Mouse (Mus musculus) liver, adult (tissue): ENCODE measurements around the gene Mybbp1a.
A peak's percentile ranks its signal among the peaks of the same experiment; 100 is the strongest.

Source experiments
- GATA4 ChIP-seq: IDR thresholded peaks from 2 replicates; pipeline ENCODE4 v1.6.1; 2014; ENCODE audit warnings: mild to moderate bottlenecking, low read length; ENCODE audit not compliant: insufficient replicate concordance

The Mybbp1a gene

DNA sequence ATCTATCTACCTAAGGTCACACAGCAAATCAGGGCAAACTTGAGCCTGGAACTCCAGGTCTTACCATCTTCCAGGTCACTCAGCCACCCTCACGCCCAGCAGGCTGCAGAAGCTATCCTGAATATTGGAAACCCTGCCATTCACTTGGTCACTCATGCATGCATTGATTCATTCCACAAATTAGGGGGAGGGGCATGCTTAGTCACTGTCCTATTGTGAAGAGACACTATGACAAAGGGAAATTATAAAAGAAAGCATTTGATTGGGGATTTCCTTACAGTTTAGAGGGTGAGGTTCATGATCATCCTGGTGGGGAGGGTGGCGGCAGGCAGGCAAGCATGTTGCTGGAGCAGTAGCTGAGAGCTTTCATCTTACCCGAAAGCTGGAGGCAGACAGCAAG, 23.7 kb downstream of the Mybbp1a start:
- no peak for TF ChIP-seq GATA4

DNA sequence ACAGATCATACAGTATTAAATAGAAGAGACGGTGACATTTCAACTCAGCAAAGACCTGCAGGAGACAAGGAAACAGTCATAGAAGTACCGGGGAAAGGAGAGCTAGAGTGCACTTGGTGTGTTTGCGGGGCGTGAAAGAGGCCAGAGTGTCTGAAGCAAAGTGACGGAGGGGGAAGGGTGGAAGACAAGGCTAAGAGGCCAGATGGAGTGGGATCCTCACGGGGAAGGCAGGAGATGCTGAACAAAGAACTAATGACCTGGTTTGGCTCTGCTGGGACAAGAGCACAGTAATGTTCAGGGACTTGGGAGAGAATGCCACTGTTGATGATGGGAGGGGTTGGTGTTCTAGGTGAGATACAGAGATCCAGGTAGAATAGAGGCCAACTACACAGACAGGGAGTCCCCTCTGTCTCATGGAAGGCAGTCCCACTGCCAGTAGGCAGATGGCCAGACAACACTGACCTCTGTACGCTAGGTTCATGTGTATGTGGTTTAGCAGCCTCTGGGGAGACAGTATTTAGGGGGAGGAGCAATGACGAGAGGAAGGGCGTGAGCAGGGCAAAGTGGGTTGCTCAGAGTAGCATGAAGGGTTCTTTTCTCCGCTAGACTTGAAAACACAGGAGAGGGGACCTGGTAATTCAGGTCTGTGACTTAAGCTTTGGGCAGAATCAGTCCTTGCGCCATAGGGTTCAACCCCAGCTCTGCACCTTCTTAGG, 25.0 kb downstream of the Mybbp1a start:
- TF ChIP-seq GATA4: no peak

DNA sequence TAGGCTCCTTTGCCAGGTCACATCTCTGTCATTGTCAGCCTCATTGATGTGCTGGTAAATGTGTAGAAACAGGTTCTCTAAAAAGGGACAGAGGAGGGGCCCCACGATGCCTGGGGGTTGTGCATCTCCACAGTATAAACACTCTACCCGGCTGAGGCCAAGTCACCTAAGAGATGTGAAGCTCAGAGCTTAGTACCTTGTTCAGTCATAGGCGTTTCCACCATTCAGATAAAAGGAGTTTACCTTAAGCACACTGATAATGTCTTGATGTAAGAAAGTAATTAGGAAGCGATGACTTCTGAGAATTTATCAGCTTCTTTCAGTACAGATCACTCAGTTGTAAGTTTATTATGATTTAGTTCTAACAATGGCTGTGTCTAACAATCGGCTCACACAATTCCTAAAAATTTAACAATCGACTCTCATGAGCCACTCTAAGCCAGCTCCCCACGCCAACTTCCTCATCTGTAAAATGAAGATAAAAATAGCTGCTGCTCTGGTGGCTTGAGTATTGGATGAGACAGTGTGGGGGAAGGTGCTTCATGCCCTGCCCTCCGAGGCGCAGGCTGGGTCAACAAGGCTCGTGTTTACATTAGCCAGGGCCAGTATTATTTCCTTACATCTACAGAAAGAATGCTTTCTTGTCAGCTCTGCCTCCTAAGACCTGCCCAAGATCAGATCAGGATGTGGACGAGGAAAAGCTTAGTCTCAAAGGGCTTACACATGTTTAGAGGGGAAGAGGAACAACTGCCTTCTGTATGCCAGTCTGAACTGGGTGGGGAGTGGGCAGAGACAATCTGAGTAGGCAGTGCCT, 25.7 kb downstream of the Mybbp1a start:
- no peak for TF ChIP-seq GATA4

DNA sequence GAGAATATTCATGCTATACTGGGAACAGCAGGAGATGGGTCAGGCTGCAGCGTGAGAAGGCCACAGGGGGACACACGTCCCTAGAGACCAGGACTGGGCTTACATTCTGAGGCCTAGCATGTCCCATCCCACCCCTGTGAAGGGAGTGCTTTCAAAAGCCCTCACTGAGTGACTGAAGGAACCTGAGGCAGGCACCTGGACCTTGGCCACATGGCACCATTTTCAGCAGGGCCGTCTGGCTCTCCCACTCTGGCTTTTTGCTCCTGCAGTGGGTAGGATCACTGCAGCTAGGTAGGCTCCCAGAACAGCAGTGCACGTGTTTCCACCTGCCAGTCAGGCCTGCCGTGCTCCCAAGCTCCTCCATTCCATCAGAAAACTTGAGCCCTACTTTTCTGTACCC, 27.4 kb downstream of the Mybbp1a start:
- TF ChIP-seq GATA4: no peak

DNA sequence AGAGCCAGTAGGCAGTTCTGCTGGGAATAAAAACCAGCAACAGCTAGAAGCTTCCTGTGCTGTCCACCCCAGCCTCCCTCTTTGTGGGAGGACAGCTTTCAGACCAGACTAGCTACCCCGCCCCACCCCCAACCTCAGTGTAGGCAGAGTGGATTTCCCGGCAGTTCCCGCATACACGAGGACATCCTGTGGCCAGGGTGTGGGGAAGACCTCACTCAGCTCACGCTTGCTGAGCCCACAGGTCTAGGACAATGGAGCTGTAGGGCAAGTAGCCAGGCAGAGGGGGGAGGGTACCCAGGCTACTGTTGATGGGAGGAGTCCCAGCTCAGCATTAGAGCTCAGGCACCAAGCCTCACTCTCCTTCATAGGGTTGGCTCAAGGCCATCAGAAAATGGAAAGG, 28.1 kb downstream of the Mybbp1a start:
- peak; percentile 15; the same call in 1 of the 2 replicates for TF ChIP-seq GATA4

DNA sequence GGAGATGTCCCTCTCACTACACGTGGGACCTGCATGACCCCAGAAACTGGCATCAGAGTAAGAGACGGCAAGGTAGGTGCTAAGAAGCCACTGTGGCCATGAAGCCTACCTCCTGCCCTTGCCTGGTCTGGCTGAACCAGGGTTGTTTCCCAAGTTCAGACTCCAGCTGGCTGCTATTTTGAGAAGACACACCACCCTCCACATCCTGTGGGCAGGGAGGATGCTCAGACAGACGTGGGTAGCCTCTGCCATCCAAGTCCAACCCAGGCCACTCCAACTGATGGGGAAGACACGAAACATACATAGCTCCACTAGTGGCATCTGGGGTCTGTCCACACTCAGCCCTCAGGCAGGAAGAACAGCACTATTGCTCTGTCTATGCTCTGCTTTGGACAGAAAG, 28.8 kb downstream of the Mybbp1a start:
- TF ChIP-seq GATA4: no peak

DNA sequence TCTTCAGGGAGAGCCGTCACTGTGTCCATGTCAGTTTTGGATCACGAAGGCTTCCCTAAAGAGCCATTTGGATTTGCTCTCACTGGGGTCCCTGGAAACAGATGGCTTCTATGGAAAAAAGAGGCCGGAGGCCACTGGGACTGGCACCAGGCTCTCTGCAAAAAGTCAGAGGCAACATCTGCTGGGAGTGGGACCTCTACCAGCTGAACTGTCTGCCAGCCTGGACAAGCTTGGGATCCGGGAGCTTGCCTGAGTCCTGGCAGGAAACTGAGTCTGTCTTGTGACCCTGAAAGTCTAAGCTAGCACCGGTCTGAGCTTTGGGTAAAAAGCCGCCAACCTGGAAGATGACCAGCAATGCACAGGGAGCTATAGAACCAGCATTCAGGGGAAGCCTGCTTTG, 30.2 kb downstream of the Mybbp1a start:
- no peak for TF ChIP-seq GATA4

DNA sequence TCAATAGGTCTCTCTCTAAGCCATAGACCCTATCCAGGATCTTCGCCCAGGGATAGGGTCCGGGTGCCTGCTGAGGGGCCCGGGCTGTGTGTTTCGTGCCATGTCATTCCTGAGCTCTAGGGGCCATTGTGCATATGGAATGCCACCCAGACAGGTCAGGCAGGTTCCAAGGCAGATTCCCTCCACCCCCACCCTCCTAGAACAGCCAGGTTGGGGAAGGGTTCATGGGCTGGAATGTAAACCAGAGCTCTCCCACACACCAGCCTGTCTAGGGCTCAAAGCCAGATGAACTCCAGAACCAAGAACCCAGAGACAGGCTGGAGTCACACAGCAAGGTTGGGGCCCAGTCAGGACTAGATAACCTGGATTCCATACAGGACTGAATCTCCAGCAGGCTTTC, 32.4 kb downstream of the Mybbp1a start:
- TF ChIP-seq GATA4: no peak

DNA sequence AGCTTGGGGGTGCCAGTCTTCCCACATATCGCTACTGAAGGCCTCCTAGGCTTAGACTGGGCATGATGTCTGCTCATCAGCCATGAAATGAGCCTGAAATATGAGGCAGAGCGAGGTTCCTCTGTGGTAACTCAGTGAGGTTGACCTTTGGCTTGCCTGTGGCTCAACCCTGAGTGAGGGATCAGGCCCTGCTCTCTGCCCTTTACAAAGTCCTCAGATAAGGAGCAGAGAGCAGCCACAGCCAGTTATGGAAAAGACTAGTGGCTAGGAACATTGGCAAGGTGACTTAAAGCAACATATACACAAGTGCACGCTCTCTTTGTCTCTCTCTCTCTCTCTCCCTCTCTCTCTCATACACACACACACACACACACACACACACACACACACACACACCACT, 33.8 kb downstream of the Mybbp1a start:
- peak; percentile 94 for TF ChIP-seq GATA4

DNA sequence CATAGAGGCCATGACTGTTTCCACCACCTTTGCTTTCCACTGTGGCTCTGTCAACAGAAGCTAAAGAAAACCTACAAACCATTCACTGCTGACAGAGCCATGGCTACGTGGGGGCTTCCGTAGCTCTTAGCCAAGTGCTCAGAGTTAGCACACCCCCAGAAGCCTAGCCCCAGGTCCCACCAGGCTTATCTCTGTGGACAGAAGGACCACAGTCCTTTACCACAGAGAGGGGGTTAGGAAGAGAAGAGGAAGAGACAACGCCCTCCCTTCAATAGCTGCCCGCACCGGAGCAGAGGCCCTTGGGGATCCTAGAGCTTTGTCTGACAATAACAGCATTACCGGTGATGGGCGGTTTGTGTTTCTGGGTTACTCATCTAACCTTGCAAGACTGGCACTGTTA, 34.3 kb downstream of the Mybbp1a start:
- TF ChIP-seq GATA4: no peak

DNA sequence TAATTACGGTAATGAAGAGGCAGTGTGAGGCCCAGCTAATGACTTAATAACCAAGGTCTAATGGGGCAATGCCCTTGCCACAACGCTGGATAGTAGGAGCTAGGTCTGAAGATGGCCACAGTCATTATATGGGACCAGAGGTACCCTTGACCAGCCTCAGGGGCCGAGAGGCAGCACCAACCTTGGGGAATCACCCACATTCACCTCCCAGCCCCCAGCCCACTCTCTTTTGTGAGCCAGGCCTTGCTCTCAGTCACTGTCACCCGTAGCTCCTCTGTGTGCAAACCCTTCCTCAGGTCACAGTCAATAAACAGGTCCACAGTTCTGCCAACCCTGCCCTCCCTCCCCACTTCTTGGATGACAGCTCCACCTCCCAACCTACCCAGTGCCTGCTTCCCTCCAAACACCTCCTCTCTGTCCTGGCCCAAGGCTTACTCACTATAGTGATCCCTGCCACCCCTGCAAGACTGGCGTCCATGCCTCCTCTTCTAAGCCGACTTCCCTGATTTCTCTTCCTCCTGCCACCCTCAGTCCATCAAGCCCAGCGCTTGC, 35.0 kb downstream of the Mybbp1a start:
- no peak for TF ChIP-seq GATA4

DNA sequence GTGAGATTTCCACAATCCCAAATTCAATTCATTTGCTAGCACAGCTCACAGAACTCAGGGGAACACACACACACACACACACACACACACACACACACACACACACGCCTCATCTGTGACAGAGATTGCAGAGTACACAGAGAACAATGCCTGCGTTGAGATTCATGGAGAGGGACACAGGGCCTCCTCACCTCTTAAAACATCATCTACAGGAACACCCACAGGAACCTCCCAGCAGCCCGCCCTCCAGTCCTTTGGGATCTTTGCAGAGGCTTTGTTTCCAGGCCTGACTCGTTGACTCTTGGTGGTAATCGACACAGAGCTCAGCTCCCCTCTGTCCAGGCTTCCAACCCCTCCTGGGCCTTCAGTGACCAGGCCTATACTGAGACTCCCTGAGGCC, 36.0 kb downstream of the Mybbp1a start:
- TF ChIP-seq GATA4: no peak

DNA sequence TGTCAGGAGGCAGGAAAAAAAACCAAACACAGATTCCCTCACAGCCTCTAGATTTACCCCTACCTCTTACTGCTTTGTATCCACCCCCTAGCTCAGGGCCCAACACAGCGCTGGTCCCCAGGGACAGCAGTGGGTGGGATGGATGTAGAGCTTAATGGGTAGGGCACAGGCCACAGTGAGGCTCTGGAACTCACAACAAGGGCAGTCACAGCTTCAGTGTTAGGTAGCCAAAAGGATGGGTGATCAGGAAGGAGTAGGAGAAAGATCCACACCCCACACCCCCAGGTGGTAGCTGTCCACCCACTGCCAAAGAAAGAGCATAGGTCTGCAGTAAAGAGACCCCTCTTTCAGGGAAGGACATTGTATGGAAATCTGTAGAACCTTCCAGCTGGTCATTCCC, 36.5 kb downstream of the Mybbp1a start:
- TF ChIP-seq GATA4: no peak

DNA sequence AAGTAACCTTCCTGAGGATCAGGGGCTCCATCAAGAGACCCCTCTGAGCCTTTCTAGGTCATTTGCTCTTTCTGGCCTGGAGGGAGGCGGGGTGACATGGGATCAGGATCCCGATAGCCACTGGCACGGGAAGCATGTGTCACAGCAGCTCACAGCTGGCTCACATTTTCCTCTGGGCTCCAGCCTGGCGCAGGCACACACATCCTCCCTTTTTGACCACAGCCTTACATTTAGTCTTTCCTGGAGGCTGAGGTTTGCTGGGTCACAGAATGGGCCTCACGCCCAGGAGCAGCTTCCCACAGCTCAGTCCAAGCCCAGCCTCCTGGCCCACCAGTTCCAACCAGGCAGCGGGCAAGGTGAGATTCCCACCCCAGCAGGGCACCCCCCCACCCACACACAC, 37.1 kb downstream of the Mybbp1a start:
- no peak for TF ChIP-seq GATA4

DNA sequence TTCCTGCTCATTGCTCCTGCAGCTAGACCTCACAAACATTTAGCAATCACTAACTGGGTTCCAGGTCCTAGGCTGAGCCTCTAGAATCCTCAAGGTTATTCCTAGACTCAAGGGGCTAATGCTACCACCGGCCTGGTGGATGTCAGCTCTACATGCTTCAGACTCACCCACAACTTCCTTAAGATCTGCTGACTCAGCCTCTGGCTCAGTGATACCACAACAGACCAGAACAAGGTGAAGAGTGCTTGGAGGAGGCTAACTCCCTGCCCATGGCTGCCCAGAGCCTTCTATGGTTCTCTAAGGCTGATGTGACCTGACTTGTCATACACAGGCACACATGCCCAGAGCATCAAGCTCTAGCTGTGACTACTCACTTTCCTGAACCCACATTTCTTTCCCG, 38.3 kb downstream of the Mybbp1a start:
- TF ChIP-seq GATA4: no peak

DNA sequence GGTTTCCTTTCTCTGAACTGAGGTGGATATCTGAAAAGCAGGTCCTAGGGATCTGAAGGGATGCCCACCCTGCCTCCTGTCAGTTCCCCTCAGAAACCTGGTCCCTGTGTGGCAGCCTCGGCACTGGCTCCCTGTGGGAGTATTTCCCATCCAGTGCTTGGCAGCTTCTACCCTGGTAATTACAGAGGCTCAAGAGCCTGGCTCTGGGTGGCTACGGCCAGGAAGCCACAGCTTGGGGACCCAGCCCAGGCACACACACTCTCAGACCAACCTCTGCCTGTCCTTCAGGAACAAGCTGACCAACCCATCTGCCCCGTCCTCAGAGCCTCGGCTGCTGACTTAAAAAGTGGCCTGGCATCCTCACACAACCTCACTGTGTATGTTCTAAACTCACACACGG, 40.2 kb downstream of the Mybbp1a start:
- no peak for TF ChIP-seq GATA4
